Mouse (Mus musculus): ENCODE results near the gene Kdm3a. TPM values are rescaled to one million over a fixed set of nuclear protein-coding genes. Genes with fewer than 3 reads are reported as not detected.

The Kdm3a gene
- 10 to 100 TPM in 1 of 2 experiments, 1 to 10 TPM in 1; 8.8 to 12.0 TPM for total RNA-seq (2021)
- long read RNA-seq, experiment 1, partial matches to known transcripts: 0 of 1 reads
- long read RNA-seq, experiment 1, other reads (novel, unspliced or antisense): 1 of 1 reads
- long read RNA-seq, experiment 2, full-length matches to known transcripts: 2 of 5 reads
- long read RNA-seq, experiment 2, partial matches to known transcripts: 1 of 5 reads
- long read RNA-seq, experiment 2, other reads (novel, unspliced or antisense): 2 of 5 reads

- DNase-seq: peak; percentile 97
These were observed at the start of gene Kdm3a for GRCm38 (mm10) chr6:71632829-71633662. TSS of gene Kdm3a (minus strand) at chr6:71632990.

DNA sequence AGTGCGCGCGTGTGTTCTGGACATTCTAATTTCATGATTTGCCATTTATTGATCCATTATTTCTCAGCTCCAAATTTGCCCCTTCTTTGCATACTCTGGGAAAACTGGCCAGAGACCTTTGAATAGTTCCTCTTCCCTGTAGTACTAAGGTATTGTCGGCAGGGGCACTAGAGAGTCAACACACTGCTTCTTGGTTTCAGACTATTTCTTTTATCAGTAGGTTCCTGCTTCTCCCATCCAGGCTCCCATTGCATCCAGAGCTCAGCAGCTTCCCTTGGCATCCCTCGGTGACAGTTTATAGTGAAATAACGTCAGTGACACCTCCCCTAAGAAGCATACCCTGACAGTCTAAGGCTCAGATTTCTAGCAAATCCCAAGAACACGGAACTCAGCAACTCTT, 46.1 kb upstream of the Kdm3a start:
- no peak for DNase-seq

DNA sequence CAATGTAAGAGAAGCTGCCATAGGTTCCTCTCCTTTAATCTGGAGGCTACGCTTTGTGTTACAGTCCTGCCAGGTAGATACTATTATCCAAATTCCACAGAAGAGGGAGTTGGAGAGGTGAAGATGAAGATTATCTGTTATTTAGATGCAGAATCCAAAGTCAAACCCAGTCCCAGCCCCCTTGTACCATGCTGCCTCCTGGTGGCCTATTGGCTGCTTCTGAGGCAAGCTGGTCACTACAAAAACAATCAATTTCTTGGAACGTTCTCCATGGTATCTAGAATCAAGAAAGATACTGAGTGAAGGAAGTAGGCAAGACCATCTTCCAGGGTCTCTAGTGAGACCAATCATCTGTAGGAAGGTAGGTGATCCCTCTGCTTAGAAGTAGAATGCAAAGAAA, 40.4 kb upstream of the Kdm3a start:
- no peak for DNase-seq

DNA sequence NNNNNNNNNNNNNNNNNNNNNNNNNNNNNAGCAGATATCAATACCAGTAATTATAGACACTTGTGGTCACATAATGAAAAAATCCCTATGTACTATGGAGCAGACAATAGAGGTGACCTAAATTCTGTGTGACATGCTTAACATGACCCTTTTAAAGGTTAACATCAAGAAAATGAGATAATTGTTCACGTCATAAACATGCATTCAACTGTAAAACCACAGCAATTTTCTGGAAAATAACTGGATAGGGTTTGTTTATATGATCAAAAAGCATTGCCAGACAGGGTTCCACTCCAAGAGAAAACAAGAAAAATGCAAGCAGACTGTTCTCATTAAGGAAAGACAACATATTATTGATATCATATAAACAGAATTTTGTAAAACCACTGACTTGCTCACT, 31.7 kb upstream of the Kdm3a start:
- DNase-seq: no peak

- DNase-seq: no peak
These were observed 25.5 kb upstream of the Kdm3a start for GRCm38 (mm10) chr6:71658290-71658689.

GRCm38 (mm10) chr6:71655835-71656234, 23.0 kb upstream of the Kdm3a start:
- no peak for DNase-seq

GRCm38 (mm10) chr6:71651868-71652267, 19.1 kb upstream of the Kdm3a start:
- no peak for DNase-seq

GRCm38 (mm10) chr6:71632486-71632828, 333 bp downstream of the Kdm3a start:
- no peak for DNase-seq

GRCm38 (mm10) chr6:71631706-71632461, 906 bp downstream of the Kdm3a start:
- DNase-seq: peak; percentile 60

- no peak for DNase-seq
These were observed 1.6 kb downstream of the Kdm3a start for GRCm38 (mm10) chr6:71631196-71631595.

- no peak for DNase-seq
These were observed 5.5 kb downstream of the Kdm3a start for GRCm38 (mm10) chr6:71627325-71627724.

DNA sequence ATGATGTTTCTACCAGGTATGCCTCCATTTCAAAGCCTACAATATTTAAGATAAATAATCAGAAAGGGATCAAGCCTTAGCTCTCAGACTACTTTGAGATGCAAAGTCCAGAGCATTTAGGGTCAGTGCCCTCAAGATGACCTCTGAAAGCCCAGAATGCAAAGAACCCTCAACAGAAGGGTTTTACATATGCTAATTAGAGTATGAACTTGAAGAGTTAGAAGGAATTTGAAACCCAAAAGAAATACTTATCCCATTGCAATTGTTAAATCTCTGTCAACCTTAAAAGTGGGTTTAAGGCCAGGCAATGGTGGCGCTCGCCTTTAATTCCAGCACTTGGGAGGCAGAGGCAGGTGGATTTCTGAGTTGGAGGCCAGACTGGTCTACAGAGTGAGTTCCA, 6.8 kb downstream of the Kdm3a start:
- no peak for DNase-seq

DNA sequence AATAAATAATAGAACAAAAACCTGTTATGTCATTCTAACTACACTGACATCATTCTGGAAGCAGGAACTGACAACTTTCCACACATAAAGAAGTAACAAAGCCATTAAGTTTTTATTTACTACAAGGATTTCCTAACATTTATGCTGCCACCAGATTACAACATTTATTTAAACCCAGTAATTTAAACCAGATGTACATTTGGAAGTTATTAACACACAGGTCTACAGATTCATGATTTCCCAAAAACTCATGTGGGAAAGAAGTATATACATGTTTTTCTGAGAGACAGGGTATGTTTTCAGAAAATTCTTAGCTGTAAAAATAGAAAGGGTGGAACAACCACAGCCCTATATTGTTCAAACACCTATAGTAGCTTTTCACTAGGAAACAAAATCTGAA, 8.1 kb downstream of the Kdm3a start:
- DNase-seq: no peak

DNA sequence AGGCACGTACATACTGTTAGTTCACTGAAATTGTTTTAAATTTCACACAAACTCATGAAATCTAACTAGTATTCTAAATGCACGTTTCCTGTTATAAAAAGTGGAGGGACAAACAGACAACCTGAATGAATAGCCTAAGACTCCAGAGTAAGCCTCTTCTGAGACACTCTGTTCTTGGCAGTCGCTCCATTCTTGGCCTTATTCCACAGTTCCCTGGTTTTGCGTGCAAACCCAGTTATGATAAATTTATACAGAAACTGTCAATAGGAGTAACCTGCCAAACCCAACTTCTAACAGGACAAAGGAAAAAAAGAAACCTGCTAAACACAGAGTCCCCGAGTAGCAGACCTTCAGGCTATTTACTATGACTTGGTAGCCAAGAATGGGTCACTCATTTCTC, 10.8 kb downstream of the Kdm3a start:
- no peak for DNase-seq

DNA sequence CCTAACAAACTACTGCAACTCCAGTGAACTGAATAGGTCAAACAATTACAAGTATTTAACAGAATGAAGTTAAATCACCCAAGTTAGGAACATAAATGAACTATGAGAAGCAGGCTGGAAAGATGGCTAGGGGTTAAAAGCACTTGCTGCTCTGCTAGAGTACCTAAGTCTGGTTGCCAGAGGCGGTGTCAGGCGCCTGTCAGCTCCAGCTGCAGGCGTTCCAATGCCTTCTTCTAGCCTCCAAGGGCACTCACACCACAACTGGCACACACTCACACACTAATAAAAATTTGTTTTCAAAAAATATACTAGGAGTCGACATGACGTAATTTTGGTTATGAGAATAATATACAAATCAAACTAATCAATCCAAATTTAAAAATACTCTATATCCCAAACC, 11.2 kb downstream of the Kdm3a start:
- no peak for DNase-seq

DNA sequence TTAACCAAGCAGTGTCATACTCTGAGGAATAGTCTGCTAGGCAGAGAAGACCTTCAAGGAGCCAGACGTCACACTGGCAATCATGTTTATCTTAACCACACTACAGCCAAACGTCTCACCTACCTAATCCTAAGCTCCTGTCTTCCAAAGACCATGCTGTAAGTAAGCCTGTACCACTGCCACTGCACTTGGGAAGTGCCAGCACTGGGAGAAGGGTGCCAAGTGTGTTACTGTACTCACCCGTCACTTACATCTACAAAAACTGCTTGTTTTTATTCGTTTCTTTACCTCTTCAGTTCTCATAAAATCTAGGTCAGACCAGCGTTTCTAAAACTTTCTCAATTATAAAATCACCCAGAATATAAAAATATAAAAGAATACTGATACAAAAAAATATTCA, 15.8 kb downstream of the Kdm3a start:
- DNase-seq: no peak

DNA sequence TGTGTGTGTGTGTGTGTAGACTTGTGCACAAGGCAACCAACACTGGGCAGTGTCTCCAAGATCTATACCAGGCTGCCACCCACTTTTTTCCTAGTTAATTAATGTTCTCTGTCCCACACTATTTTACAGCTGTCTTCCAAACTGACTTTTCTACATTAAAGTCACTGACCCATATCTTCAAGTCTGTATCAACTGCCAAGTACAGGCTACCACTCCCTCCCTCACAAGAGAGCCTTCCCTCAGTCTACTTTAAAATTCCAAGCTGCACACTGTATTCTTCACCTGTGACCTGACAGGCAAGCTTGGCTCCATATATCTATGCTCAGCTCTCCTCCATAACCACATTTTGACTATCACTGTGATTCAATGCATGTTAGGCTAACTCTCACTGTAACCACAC, 19.6 kb downstream of the Kdm3a start:
- no peak for DNase-seq

- no peak for DNase-seq
These were observed 22.8 kb downstream of the Kdm3a start for GRCm38 (mm10) chr6:71609968-71610367.

GRCm38 (mm10) chr6:71608994-71609393, 23.8 kb downstream of the Kdm3a start:
- DNase-seq: no peak

DNA sequence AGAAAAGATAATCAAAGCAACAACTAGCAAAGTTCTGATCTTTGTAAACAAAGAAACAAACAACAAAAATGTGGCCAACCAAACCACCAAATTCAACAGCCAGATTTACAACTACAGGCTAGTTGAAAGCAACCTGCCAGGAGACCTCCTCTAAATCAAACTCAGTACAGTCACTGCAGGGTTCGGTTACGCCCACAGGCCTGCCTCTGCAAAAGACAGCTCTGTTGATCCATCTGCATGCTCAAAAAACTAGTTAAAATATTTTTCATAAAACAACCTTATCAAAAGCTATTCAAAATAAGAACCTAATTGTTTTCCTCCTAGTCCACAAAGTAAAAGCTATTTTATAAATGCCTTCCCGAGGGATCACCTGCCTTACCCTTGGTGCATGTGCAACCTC, 25.0 kb downstream of the Kdm3a start:
- DNase-seq: no peak

GRCm38 (mm10) chr6:71590154-71590553, 42.6 kb downstream of the Kdm3a start:
- DNase-seq: no peak

GRCm38 (mm10) chr6:71589401-71589800, 43.4 kb downstream of the Kdm3a start:
- DNase-seq: no peak

DNA sequence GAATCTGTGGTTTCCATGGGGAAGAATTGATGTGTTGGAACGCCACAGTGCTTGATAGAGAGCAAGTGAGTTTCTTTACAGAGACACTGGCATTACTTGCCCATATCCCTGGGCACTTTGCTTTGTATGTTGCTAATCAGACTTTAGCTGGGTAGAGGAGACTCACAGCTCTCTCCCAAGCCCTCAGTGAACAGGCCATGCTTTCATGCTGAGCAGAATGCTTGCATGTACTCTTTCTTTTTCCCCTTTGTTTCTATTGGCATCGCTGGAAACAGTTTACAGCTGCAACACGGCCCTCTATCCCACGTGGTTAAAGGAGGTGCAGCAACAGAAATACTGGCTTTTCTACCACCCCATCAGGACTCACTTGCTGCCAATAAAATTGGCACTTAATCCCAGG, 49.6 kb downstream of the Kdm3a start:
- DNase-seq: no peak
